Mouse (Mus musculus) ovary, postnatal 10 days (tissue): ENCODE data around the gene Fcrl6.

ENCODE experiments used
- DNase-seq: peaks from one replicate; pipeline ENCODE4 v3.0.0; 2022; ENCODE audit warnings: low spot score

Fcrl6 gene

DNA sequence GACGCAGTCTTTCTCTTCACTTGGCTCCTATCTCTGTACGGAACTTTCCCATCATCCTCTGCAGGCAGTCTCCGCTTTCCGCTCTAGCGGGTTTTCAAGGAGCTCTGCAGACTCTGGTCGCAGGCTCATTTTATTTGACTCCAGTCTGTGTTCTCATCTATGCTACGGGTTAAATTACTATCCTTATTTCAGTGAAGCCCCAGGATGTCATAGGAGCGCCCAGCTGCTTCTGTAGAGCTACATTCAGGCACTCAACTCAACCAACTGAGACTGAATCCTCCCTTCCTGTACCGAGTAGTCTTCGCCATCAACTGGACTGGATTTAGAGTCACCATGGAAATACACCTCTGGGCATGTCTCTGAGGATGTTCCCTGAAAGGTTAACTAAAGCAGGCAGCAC is 12.3 kb upstream of the Fcrl6 start:
- no peak for DNase-seq

DNA sequence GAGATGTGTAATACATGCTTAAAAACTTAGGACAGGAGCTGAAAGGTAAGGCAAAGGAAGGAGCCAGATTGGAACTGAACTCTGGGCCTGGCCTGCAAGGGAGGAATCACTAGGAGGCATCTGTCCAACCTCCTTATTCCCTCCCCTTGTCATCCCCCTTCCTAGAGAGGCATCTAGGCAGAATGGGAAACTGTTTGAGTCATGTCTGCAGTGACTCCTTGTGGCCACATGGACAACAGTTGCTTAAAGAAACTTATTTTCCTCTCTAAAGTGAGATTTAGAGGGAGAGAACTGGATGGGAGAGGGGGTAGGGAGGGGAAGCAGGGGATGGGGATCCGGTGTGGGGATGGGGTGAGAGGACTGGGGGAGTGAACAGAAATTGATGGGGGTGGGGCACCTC is 10.4 kb upstream of the Fcrl6 start:
- DNase-seq = no peak

GRCm38 (mm10) chr1:172611304-172611703 is 9.0 kb upstream of the Fcrl6 start:
- DNase-seq = no peak

DNA sequence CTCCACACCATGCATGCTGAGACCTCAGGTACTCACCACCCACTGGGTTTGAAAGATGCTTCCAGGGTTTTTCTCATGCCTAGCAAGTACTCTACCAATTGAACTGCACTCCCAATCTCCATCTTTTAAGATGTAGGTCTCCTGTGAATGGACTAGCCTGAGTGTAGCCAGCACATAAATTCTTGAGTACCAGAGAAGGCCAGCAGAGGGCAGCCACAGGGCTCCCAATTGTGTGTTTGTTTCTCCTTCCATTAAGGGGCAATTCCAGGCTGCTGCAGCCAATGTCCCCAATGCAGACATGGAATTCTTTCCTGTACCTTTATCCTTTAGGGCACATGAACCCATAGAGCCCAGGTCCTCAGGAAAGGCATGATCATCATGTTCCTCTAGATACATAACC is 7.9 kb downstream of the Fcrl6 start:
- DNase-seq = no peak

- DNase-seq = no peak
These were observed 8.4 kb downstream of the Fcrl6 start for GRCm38 (mm10) chr1:172593956-172594355.

DNA sequence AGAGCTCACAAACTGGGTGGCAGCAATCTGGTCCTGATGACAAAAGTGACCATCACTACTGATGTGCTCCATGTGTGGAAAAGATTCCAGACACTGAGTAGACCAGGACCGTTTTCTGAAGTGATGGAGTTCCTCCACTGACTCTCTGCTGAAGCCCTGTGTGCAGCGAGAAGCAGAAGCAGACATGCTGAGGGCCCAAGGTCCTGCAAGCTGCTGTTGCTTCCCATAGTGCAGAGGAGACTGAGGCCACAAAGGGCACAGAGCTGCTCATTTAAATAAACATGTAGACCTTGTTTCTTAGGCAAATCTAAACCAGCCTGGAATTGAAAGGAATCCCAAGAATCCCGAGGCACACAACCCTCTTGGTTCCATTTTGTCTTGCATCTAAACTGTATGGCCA is 9.0 kb downstream of the Fcrl6 start:
- DNase-seq = no peak

GRCm38 (mm10) chr1:172590385-172590784 is 12.0 kb downstream of the Fcrl6 start, which contains the start of gene Slamf8:
Slamf8 (minus strand) TSS chr1:172590568.
- DNase-seq = no peak

DNA sequence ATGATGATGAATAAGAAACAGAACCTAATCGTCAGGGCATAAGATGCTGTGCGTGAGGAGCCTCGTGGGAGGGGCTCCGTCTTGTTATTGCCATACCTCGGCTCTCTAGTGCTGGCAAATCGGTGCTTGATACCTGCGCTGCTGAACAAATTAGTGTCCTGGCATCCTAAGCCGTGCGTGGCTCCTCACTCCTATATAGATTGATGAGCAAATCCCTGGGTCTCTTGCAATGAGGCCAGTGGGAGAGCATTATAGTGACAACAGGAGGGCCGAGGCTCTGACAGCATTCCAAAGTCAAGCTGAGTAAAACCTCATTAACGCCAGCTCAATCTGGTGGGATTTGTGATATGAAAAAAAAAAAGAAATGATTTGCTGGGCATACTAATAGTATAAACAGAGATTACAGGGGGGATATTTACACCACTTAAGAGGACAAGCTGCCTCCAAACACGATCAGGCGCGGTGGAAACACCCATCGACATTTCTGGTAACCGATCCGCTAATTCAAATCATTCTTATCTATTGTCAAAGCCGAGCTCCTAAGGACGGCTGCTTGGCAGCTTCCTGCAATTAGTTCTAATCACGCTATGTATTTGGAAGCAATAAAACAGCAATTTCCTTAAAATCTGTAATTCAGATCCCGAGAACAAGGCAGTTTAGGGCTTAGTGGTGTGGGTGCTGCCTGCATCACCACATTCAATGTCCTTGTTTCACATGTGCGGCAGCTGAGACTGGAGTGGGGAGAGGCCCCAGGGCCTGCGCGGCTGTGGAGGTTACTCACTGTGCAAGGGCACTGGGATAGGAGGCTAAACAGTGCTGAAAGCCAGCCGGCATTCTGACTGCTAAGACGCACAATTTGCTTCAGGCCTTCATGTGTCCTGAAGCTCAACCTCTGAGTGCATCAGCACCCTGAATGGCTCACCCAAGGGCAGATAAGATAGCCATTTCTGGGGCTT is 16.5 kb downstream of the Fcrl6 start:
- no peak for DNase-seq

DNA sequence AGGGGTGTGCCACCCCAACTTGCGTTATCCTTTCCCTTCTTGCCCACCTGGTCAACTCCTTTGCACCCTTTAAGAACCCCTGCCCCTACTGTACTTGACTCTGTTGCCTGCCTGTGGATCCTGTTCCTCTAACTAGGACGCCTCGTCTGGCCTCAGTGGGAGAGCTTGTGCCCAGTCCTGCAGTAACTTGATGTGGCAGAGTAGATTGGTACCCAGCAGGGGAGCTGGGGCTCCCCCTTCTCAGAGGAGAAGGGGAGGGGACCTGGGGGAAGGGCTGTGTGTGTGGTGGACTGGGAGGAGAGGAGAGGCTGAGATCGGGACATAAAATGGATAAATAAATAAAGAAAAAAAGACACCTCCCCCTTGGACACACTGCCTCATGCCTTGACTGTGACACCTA is 17.3 kb downstream of the Fcrl6 start:
- DNase-seq = no peak

DNA sequence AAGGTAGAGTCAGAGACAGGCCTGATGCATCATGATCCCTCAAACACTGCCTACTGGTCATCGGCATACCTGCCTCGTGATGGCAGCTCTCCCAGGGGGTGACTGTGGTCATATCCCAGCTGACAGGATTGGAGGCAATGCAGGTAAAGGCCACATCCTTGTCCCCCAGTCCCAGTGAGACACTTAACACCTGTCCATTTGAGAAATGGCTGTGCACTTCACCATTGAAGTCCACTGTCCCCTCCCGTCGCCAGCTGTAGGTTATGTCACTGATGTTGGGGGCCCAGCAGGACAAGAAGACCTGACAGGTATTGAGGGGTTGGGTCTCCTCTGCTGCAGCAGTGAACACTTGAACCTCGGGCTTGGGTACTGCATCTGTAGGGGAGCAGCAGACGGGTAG is 18.1 kb downstream of the Fcrl6 start:
- DNase-seq = no peak

- DNase-seq = no peak
These were observed 19.9 kb downstream of the Fcrl6 start for GRCm38 (mm10) chr1:172582436-172582835.

- DNase-seq = no peak
These were observed 22.2 kb downstream of the Fcrl6 start for GRCm38 (mm10) chr1:172580116-172580515.

- DNase-seq = no peak
These were observed 34.6 kb downstream of the Fcrl6 start for GRCm38 (mm10) chr1:172567758-172568157.

DNA sequence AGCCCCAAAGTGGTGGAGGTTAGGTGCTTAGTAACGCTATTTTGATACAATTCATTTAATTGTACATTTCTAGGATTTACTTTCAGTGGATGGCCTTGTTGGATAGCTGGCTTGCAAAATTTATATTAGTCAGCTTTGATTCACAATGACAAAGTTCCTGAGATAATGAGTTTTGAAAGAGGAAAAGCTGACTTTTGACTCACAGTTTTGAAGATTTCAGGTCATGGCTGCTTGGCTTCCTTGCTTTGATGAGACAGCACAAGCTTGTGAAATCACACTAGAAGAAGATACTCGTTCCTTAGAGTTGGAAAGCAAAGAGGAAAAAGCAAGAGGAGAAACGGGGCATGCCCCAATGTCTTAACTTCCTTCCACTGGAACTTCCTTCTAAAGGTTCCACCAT is 36.2 kb downstream of the Fcrl6 start:
- no peak for DNase-seq

GRCm38 (mm10) chr1:172563465-172563828 is 38.9 kb downstream of the Fcrl6 start:
- DNase-seq = no peak

DNA sequence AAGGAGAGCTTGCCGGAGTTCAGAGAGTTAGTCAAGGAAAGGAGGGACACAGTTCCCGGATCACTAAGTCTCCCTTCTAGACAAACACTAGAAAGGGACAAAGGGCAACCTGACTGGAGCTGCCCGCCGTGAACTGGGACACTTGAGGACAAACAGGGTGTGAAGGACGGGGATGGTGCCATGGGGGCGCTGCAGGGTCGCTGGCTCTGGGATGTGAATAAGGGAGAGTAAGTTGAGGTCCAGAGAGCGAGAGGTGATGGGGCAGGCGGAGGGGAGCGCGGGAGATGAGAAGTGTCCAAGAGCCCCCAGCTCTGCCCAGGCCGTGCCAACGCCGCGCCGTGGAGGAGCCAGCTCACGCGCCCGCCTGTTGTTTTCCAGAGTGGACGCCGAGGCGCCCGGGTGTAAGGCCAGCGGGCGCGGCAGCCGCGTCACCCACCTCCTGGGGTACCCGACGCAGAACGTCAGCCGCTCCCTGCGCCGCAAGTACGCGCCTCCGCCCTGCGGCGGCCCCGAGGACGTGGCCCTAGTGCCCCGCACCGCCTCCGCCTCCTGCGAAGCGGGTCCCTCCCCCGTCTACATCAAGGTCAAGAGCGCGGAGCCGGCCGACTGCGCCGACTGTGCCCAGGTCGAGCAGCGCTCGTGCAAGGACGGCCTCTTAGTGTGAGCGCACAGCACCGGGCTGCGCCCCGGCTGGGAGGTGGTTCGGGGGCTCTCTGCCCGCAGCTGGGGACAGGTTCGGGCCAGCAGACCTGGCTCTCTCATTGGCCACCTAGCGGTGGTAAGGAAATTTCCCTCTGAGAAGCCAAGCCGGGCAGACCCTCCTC is 39.5 kb downstream of the Fcrl6 start:
- DNase-seq = peak; percentile 62

DNA sequence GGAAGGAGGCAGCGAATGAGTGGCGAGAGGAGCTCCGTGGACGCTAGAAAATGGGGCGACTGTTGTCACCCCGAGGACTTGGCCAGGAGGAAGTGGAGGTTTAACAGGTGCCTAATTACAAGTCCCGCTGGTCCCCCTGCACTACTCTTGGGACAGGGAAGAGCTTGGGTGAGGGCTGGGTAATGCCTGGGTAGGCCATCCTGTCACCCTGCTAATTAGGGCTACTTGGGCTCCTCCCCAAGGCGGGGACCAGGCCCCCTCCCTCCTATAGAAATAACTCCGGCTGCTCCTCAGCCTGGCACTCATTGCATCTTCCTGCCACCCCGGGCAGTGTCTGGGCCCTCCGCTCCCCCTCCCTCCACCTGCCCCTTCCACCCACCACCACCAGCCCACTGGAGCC is 46.7 kb downstream of the Fcrl6 start, which contains the start of gene Vsig8:
TSS of gene Vsig8 (plus strand) at position 301 of the 400 bp plus-strand sequence.
- no peak for DNase-seq

DNA sequence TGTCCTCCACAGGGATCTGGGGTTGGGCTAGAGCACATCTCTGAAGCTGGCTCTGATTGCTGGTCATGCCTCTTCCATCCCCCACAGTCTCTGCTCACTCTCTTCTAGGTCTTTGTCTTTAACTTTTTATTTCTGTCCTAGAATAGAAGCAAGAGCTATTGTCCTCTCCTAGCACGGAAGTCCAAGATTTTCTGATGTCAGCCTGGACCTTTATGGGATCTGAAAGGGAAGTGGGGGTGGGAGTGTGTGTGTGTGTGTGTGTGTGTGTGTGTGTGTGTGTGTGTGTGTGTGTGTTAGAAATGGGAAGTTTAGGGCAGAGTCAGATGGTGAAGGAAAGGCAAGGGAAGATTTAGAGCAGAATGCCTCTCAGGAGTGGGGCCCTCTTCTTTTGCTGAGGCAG is 49.7 kb downstream of the Fcrl6 start:
- no peak for DNase-seq

GRCm38 (mm10) chr1:172551009-172551408 is 51.3 kb downstream of the Fcrl6 start:
- DNase-seq = no peak

GRCm38 (mm10) chr1:172550551-172550951 is 51.8 kb downstream of the Fcrl6 start:
- DNase-seq = peak; percentile 5

DNA sequence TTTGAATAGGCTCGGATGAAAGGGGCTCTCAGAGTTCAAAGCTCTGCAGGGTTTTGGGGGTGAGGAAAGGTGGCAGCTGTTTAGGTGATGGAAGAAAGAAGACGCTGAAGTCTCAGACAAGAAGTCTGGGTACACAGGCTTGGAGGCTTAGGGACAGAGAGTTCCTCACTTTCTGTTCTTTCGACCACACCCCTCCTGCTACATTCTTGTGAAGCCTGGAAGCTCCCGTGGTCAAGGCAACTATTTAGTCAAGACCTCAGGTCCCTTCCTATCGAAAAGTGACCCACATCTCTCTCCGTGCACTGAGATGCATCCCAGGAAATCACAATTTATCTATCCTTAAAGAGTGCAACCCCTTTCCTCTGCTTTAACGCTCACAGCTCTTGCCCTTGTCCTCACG is 52.6 kb downstream of the Fcrl6 start:
- DNase-seq = no peak

DNA sequence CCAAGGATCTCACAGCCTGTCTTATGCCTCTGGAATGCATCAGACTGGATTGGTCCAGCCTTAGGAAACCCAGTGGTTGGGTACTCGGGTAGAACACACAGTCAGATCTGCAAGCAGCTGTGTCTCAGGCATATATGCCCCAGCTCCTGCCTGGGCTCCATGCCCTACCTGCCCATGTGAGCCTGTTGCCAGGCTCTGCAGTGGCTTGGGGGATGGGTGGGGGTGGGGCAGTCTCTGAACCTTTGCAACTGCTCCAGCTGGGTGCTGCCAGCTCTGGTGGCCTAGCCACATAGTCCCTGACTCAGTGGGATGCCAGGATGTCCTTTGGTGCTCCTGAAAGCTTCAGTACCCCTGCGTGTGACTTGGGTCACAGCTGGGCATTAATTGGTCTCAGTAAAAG is 53.0 kb downstream of the Fcrl6 start:
- no peak for DNase-seq

GRCm38 (mm10) chr1:172548501-172548900 is 53.9 kb downstream of the Fcrl6 start:
- DNase-seq = no peak
